Mouse (Mus musculus): ENCODE measurements around the gene Aplnr.

Aplnr gene

GRCm38 (mm10) chr2:85136089-85136488 is at the start of gene Aplnr:
Gene Aplnr (plus strand): TSS chr2:85136225.
- peak; percentile 34 for DNase-seq (ENCODE audit: low spot score)

GRCm38 (mm10) chr2:85088716-85089646 is 47.0 kb upstream of the Aplnr start:
- DNase-seq (ENCODE audit: low spot score) = no peak

GRCm38 (mm10) chr2:85091325-85091724 is 44.7 kb upstream of the Aplnr start:
- no peak for DNase-seq (ENCODE audit: low spot score)

- no peak for DNase-seq (ENCODE audit: low spot score)
Measured at GRCm38 (mm10) chr2:85093376-85093775, 42.6 kb upstream of the Aplnr start.

- DNase-seq (ENCODE audit: low spot score) = peak; percentile 41
Measured at GRCm38 (mm10) chr2:85095906-85096305, 40.1 kb upstream of the Aplnr start.

- DNase-seq (ENCODE audit: low spot score) = no peak
Measured at GRCm38 (mm10) chr2:85098014-85098413, 38.0 kb upstream of the Aplnr start.

- DNase-seq (ENCODE audit: low spot score) = no peak
Measured at GRCm38 (mm10) chr2:85098824-85099511, 37.1 kb upstream of the Aplnr start.

- no peak for DNase-seq (ENCODE audit: low spot score)
Measured at GRCm38 (mm10) chr2:85103201-85103600, 32.8 kb upstream of the Aplnr start.

- DNase-seq (ENCODE audit: low spot score) = no peak
Measured at GRCm38 (mm10) chr2:85105426-85106013, 30.5 kb upstream of the Aplnr start.

- DNase-seq (ENCODE audit: low spot score) = no peak
Measured at GRCm38 (mm10) chr2:85106068-85106790, 29.8 kb upstream of the Aplnr start.

GRCm38 (mm10) chr2:85106941-85107340 is 29.1 kb upstream of the Aplnr start:
- no peak for DNase-seq (ENCODE audit: low spot score)

GRCm38 (mm10) chr2:85110288-85110875 is 25.6 kb upstream of the Aplnr start:
- no peak for DNase-seq (ENCODE audit: low spot score)

GRCm38 (mm10) chr2:85123187-85123868 is 12.7 kb upstream of the Aplnr start:
- DNase-seq (ENCODE audit: low spot score) = peak; percentile 86

GRCm38 (mm10) chr2:85123869-85124535 is 12.0 kb upstream of the Aplnr start:
- peak; percentile 83 for DNase-seq (ENCODE audit: low spot score)

- DNase-seq (ENCODE audit: low spot score) = no peak
Measured at GRCm38 (mm10) chr2:85129496-85129971, 6.5 kb upstream of the Aplnr start.

GRCm38 (mm10) chr2:85131226-85131625 is 4.8 kb upstream of the Aplnr start:
- no peak for DNase-seq (ENCODE audit: low spot score)

GRCm38 (mm10) chr2:85131724-85132123 is 4.3 kb upstream of the Aplnr start:
- DNase-seq (ENCODE audit: low spot score) = no peak

- no peak for DNase-seq (ENCODE audit: low spot score)
Measured at GRCm38 (mm10) chr2:85132204-85132603, 3.8 kb upstream of the Aplnr start.

GRCm38 (mm10) chr2:85135099-85135498 is 926 bp upstream of the Aplnr start:
- no peak for DNase-seq (ENCODE audit: low spot score)

GRCm38 (mm10) chr2:85136831-85137520 is 951 bp downstream of the Aplnr start:
- no peak for DNase-seq (ENCODE audit: low spot score)

All from embryo, embryonic 10.5 days (tissue).